Mouse (Mus musculus): ENCODE data around the gene Ifitm3. TPM values are rescaled to one million over a fixed set of nuclear protein-coding genes. Genes with fewer than 3 reads are reported as not detected.
A peak's percentile ranks its signal among the peaks of the same experiment; 100 is the strongest.

The Ifitm3 gene
- polyA plus RNA-seq, 1 experiment: 814 TPM

GRCm38 (mm10) chr7:141049326-141049725 is 38.8 kb upstream of the Ifitm3 start:
- TF ChIP-seq CTCF (IDR thresholded peaks at IDR 0.05; ENCODE audit: insufficient read depth, low read length) (no peak), POLR2A (IDR thresholded peaks at IDR 0.05; ENCODE audit: borderline replicate concordance, extremely low read depth, low read depth, low read length) (no peak)
- no peak for DNase-seq

GRCm38 (mm10) chr7:141048226-141049218 is 38.0 kb upstream of the Ifitm3 start:
- Histone ChIP-seq H3K4me1 (ENCODE audit: control insufficient read depth, insufficient read depth, low read length) (peaks cover 15% of the 10 kb centered on the region), H3K4me3 (replicated peaks; ENCODE audit: extremely low read depth, low read depth, low read length) (peak overlapping the region; percentile 30)
- no peak for TF ChIP-seq POLR2A (IDR thresholded peaks at IDR 0.05; ENCODE audit: borderline replicate concordance, extremely low read depth, low read depth, low read length)
- peak; percentile 79 for TF ChIP-seq CTCF (IDR thresholded peaks at IDR 0.05; ENCODE audit: insufficient read depth, low read length)
- 7% methylated on average over 21 of the region's 21 CpGs for WGBS
- DNase-seq: peak; percentile 91

More at GRCm38 (mm10) chr7:141049326-141049725, 38.8 kb upstream of the Ifitm3 start:
- 69% methylated on average over 2 of the region's 2 CpGs for WGBS
- Histone ChIP-seq H3K4me1 (ENCODE audit: control insufficient read depth, insufficient read depth, low read length) (peaks cover 15% of the 10 kb centered on the region), H3K4me3 (replicated peaks; ENCODE audit: extremely low read depth, low read depth, low read length) (no peak overlapping the region)

- Histone ChIP-seq H3K4me1 (ENCODE audit: control insufficient read depth, insufficient read depth, low read length) (peaks cover 15% of the 10 kb centered on the region), H3K4me3 (replicated peaks; ENCODE audit: extremely low read depth, low read depth, low read length) (peak overlapping the region; percentile 30)
- peak; percentile 76 for DNase-seq
- peak; percentile 90 for TF ChIP-seq POLR2A (IDR thresholded peaks at IDR 0.05; ENCODE audit: borderline replicate concordance, extremely low read depth, low read depth, low read length)
- TF ChIP-seq CTCF (IDR thresholded peaks at IDR 0.05; ENCODE audit: insufficient read depth, low read length): no peak
- WGBS: 6% methylated on average over 15 of the region's 19 CpGs
Measured at GRCm38 (mm10) chr7:141047581-141048225, 37.1 kb upstream of the Ifitm3 start.

GRCm38 (mm10) chr7:141046931-141047580 is 36.5 kb upstream of the Ifitm3 start:
- 33% methylated on average over 6 of the region's 6 CpGs for WGBS
- Histone ChIP-seq H3K4me3 (replicated peaks; ENCODE audit: extremely low read depth, low read depth, low read length) (no peak overlapping the region), H3K4me1 (ENCODE audit: control insufficient read depth, insufficient read depth, low read length) (peaks cover 15% of the 10 kb centered on the region)
- DNase-seq: no peak
- TF ChIP-seq CTCF (IDR thresholded peaks at IDR 0.05; ENCODE audit: insufficient read depth, low read length) (no peak), POLR2A (IDR thresholded peaks at IDR 0.05; ENCODE audit: borderline replicate concordance, extremely low read depth, low read depth, low read length) (no peak)

GRCm38 (mm10) chr7:141042539-141042938 is 32.0 kb upstream of the Ifitm3 start:
- no peak for DNase-seq
- no peak overlapping the region for H3K4me3 ChIP-seq (replicated peaks; ENCODE audit: extremely low read depth, low read depth, low read length)
- TF ChIP-seq POLR2A (IDR thresholded peaks at IDR 0.05; ENCODE audit: borderline replicate concordance, extremely low read depth, low read depth, low read length) (no peak), CTCF (IDR thresholded peaks at IDR 0.05; ENCODE audit: insufficient read depth, low read length) (no peak)
- WGBS: 63% methylated on average over 4 of the region's 4 CpGs
- H3K4me1 ChIP-seq (ENCODE audit: control insufficient read depth, insufficient read depth, low read length): peaks cover 17% of the 10 kb centered on the region

- peaks cover 10% of the 10 kb centered on the region for H3K4me1 ChIP-seq (ENCODE audit: control insufficient read depth, insufficient read depth, low read length)
- 6% methylated on average over 5 of the region's 5 CpGs for WGBS
- TF ChIP-seq CTCF (IDR thresholded peaks at IDR 0.05; ENCODE audit: insufficient read depth, low read length) (no peak), POLR2A (IDR thresholded peaks at IDR 0.05; ENCODE audit: borderline replicate concordance, extremely low read depth, low read depth, low read length) (no peak)
- DNase-seq: peak; percentile 62
- no peak overlapping the region for H3K4me3 ChIP-seq (replicated peaks; ENCODE audit: extremely low read depth, low read depth, low read length)
Measured at GRCm38 (mm10) chr7:141041661-141042060, 31.1 kb upstream of the Ifitm3 start.

- TF ChIP-seq CTCF (IDR thresholded peaks at IDR 0.05; ENCODE audit: insufficient read depth, low read length): no peak
- TF ChIP-seq POLR2A (IDR thresholded peaks at IDR 0.05; ENCODE audit: borderline replicate concordance, extremely low read depth, low read depth, low read length): no peak
- Histone ChIP-seq H3K4me1 (ENCODE audit: control insufficient read depth, insufficient read depth, low read length) (peaks cover 7% of the 10 kb centered on the region), H3K4me3 (replicated peaks; ENCODE audit: extremely low read depth, low read depth, low read length) (no peak overlapping the region)
- no peak for DNase-seq
- 38% methylated on average over 6 of the region's 9 CpGs for WGBS
Measured at GRCm38 (mm10) chr7:141040867-141041606, 30.5 kb upstream of the Ifitm3 start.

- TF ChIP-seq POLR2A (IDR thresholded peaks at IDR 0.05; ENCODE audit: borderline replicate concordance, extremely low read depth, low read depth, low read length) (no peak), CTCF (IDR thresholded peaks at IDR 0.05; ENCODE audit: insufficient read depth, low read length) (no peak)
- 93% methylated on average over 4 of the region's 4 CpGs for WGBS
- Histone ChIP-seq H3K4me3 (replicated peaks; ENCODE audit: extremely low read depth, low read depth, low read length) (no peak overlapping the region), H3K4me1 (ENCODE audit: control insufficient read depth, insufficient read depth, low read length) (peaks cover 7% of the 10 kb centered on the region)
- no peak for DNase-seq
Measured at GRCm38 (mm10) chr7:141039386-141040107, 29.0 kb upstream of the Ifitm3 start.

Measured in lung, adult 2 months (tissue).